Comparison of ENCODE assay signal across 8 mouse cellular contexts in genomic region chr16:97417896-97418542, GRCm38 (mm10). TPM values are rescaled to one million over a fixed set of nuclear protein-coding genes. Genes with fewer than 3 reads are reported as not detected.
DNase-seq lines count a peak whose midpoint lies in the region; ATAC-seq and TF ChIP-seq lines count a peak whose summit lies in the region.

No protein-coding gene starts in this region.

- no peak overlapping the region for H3K4me2 ChIP-seq in embryonic facial prominence, embryonic 14.5 days (ENCODE audit: low read depth, low read length)
- H3K4me2 ChIP-seq in liver, postnatal 0 days (ENCODE audit: low read depth, low read length): no peak overlapping the region
- no peak overlapping the region for H3K4me2 ChIP-seq in neural tube, embryonic 13.5 days

- 9% methylated on average over 4 of the region's 4 CpGs for WGBS in embryonic facial prominence, embryonic 14.5 days
- 10% methylated on average over 4 of the region's 4 CpGs for WGBS in heart, embryonic 10.5 days
- 8% methylated on average over 4 of the region's 4 CpGs for WGBS in liver, postnatal 0 days (ENCODE audit: insufficient replicate concordance)
- 16% methylated on average over 4 of the region's 4 CpGs for WGBS in neural tube, embryonic 13.5 days

- H3K4me1 ChIP-seq in embryonic facial prominence, embryonic 14.5 days (ENCODE audit: control insufficient read depth, insufficient read depth, low read length): no peaks in the 10 kb centered on the region
- H3K4me1 ChIP-seq in heart, embryonic 10.5 days: 0 out of 2 replicates have a peak, but pooled peaks cover 6% of the 10 kb centered on the region
- no peaks in the 10 kb centered on the region for H3K4me1 ChIP-seq in liver, postnatal 0 days (ENCODE audit: insufficient read depth)
- no peaks in the 10 kb centered on the region; the same call in 1 of the 2 replicates for H3K4me1 ChIP-seq in neural tube, embryonic 13.5 days (replicated peaks)

- ATAC-seq in embryonic facial prominence, embryonic 14.5 days (ENCODE audit: low read depth): peak; percentile 76; the same call in 1 of the 2 replicates
- ATAC-seq in liver, postnatal 0 days: peak; percentile 78
- peak; percentile 61; the same call in 1 of the 2 replicates for ATAC-seq in neural tube, embryonic 13.5 days (ENCODE audit: low read depth)

- H3K9ac ChIP-seq in embryonic facial prominence, embryonic 14.5 days (ENCODE audit: low read depth, low read length): no peak overlapping the region
- no peak overlapping the region for H3K9ac ChIP-seq in liver, postnatal 0 days (replicated peaks)
- H3K9ac ChIP-seq in neural tube, embryonic 13.5 days: no peak overlapping the region

- peak; percentile 64 for DNase-seq in 416B (ENCODE audit: low read depth)
- peak; percentile 26 for DNase-seq in WW6 (ENCODE audit: low read depth, low spot score)
- peak; percentile 68 for DNase-seq in embryonic facial prominence, embryonic 14.5 days (ENCODE audit: low spot score)
- DNase-seq in heart, embryonic 10.5 days (ENCODE audit: low spot score): peak; percentile 86
- DNase-seq in kidney, adult 8-10 months: peak; percentile 22 to 62
- peak; percentile 58 for DNase-seq in liver, postnatal 0 days
- DNase-seq in urinary bladder, postnatal 36 days (ENCODE audit: low spot score in 2 of 2): peak; percentile 46 to 65

- no peaks in the 10 kb centered on the region for H3K36me3 ChIP-seq in embryonic facial prominence, embryonic 14.5 days (ENCODE audit: control insufficient read depth, insufficient read depth, low read length)
- H3K36me3 ChIP-seq in heart, embryonic 10.5 days: no peaks in the 10 kb centered on the region
- H3K36me3 ChIP-seq in liver, postnatal 0 days (replicated peaks; ENCODE audit: insufficient read depth, low read length): no peaks in the 10 kb centered on the region
- H3K36me3 ChIP-seq in neural tube, embryonic 13.5 days: no peaks in the 10 kb centered on the region

- H3K27me3 ChIP-seq in embryonic facial prominence, embryonic 14.5 days (replicated peaks; ENCODE audit: control insufficient read depth, insufficient read depth, low read length): no peaks in the 10 kb centered on the region
- no peaks in the 10 kb centered on the region for H3K27me3 ChIP-seq in heart, embryonic 10.5 days (ENCODE audit: insufficient read depth, poor library complexity, severe bottlenecking)
- no peaks in the 10 kb centered on the region for H3K27me3 ChIP-seq in liver, postnatal 0 days (ENCODE audit: insufficient read depth, low read length)
- H3K27me3 ChIP-seq in neural tube, embryonic 13.5 days: no peaks in the 10 kb centered on the region

- no peak overlapping the region for H3K4me3 ChIP-seq in embryonic facial prominence, embryonic 14.5 days (ENCODE audit: low read depth, low read length)
- no peak overlapping the region for H3K4me3 ChIP-seq in heart, embryonic 10.5 days
- H3K4me3 ChIP-seq in liver, postnatal 0 days (ENCODE audit: low read depth, low read length): no peak overlapping the region
- no peak overlapping the region for H3K4me3 ChIP-seq in neural tube, embryonic 13.5 days

- TF ChIP-seq CTCF in liver, postnatal 0 days (IDR thresholded peaks at IDR 0.05; ENCODE audit: low read depth): peak; percentile 76

- no peak overlapping the region for H3K27ac ChIP-seq in embryonic facial prominence, embryonic 14.5 days (replicated peaks; ENCODE audit: low read depth, low read length)
- H3K27ac ChIP-seq in heart, embryonic 10.5 days: no peak overlapping the region
- H3K27ac ChIP-seq in liver, postnatal 0 days (ENCODE audit: low read depth): no peak overlapping the region
- H3K27ac ChIP-seq in neural tube, embryonic 13.5 days (replicated peaks): no peak overlapping the region

- no peak for TF ChIP-seq EP300 in liver, postnatal 0 days (IDR thresholded peaks at IDR 0.05; ENCODE audit: low read depth)

- no peaks in the 10 kb centered on the region for H3K9me3 ChIP-seq in embryonic facial prominence, embryonic 14.5 days (ENCODE audit: control insufficient read depth, low read length)
- H3K9me3 ChIP-seq in heart, embryonic 10.5 days: no peaks in the 10 kb centered on the region
- no peaks in the 10 kb centered on the region for H3K9me3 ChIP-seq in liver, postnatal 0 days (ENCODE audit: low read length)
- H3K9me3 ChIP-seq in neural tube, embryonic 13.5 days: no peaks in the 10 kb centered on the region

RNA-seq across cellular contexts. Expression of gene Mx1, which starts 44.7 kb away (rescaled TPM):
- polyA plus RNA-seq in embryonic facial prominence, embryonic 14.5 days (2014; fragmentation: Nextera tagmentation; extraction: Ambion mirVana): 0.18 and 0.53 TPM in 2 replicates
- polyA plus RNA-seq in heart, embryonic 10.5 days (2016; fragmentation: Nextera tagmentation; extraction: Ambion mirVana): not detected in 2 replicates
- polyA plus RNA-seq in liver, postnatal 0 days (2015; fragmentation: Nextera tagmentation; extraction: Ambion mirVana): 0.63 and 1.0 TPM in 2 replicates
- 0.36 TPM in 1 of 2 replicates, not detected in the other for polyA plus RNA-seq in neural tube, embryonic 13.5 days (2015; fragmentation: Nextera tagmentation; extraction: Ambion mirVana)

Comparison
In these comparisons a context has a peak if more than half of its experiments do, and no peak if none do; other contexts are left out.
1. DNase-seq: peak in every context shown above with its lines; median percentile 86 in heart, embryonic 10.5 days; 68 in embryonic facial prominence, embryonic 14.5 days; 64 in 416B; 58 in liver, postnatal 0 days; 56 in urinary bladder, postnatal 36 days; 42 in kidney, adult 8-10 months; 26 in WW6.